Mouse (Mus musculus) frontal cortex, adult 2 months (tissue): Measurements from ENCODE around the gene Gm17606. TPM values are rescaled to one million over a fixed set of nuclear protein-coding genes. Genes with fewer than 3 reads are reported as not detected.
"Not testable (repeated sequence)": the region's sequence is repeated elsewhere in the genome, so short reads cannot be mapped to it uniquely, and the experiment has no call there.

Experiments
- DNase-seq, 2 experiments: peaks; one replicate each; pipeline ENCODE4 v3.0.0; 2022; ENCODE audit warnings: low spot score in 1 of 2; ENCODE audit errors: extremely low spot score in 1 of 2
- polyA plus RNA-seq: library from polyadenylated mRNA; depleted of rRNA; stranded (reverse); fragments of >200 nt; gene quantifications from 2 replicates; pipeline ENCODE4 v1.2.3, GENCODE M21; 2012; rRNA removed

Gene Gm17606
- polyA plus RNA-seq: not detected in 2 replicates

DNA sequence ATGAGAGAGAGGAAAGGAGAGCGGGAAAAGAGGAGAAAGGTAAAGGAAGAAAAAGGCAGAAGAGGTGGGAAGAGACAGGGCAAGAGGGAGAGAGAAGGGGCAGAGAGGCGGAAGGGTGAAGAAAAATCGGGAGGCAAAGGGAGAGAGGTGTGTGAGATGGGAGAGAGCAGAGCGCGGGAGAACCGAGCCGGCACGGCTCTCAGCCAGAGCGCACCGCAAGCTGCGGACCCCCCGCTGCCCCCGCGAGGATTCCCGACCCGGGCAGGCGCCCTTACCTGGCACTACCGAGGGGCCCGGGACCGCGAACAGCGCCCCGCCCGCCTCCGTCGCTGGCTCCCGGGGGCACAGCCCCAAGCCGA, at the start of gene Gm17606:
Gene Gm17606 (plus strand): TSS at position 7 of the 359 bp plus-strand sequence.
- no peak for DNase-seq

DNA sequence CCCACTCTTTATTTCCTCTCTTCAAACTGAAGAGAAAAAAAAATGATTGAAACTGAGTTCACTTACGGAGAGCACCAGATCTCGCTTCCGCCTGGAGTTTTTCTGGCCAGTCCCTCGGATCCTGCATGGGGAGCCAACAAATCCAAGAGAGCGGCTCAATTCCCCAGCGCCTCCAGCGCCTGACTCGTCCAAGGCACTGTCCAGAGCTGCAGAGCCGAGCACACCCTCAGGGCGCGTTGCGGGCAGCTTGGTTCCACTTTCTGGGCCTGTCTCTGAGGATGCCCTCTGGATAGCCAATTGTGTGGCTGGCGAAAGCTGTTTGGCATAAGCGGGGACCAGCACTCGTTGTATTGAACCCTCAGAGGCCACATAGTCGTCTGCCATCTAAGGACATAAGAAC, 49.7 kb upstream of the Gm17606 start:
- DNase-seq: no peak

DNA sequence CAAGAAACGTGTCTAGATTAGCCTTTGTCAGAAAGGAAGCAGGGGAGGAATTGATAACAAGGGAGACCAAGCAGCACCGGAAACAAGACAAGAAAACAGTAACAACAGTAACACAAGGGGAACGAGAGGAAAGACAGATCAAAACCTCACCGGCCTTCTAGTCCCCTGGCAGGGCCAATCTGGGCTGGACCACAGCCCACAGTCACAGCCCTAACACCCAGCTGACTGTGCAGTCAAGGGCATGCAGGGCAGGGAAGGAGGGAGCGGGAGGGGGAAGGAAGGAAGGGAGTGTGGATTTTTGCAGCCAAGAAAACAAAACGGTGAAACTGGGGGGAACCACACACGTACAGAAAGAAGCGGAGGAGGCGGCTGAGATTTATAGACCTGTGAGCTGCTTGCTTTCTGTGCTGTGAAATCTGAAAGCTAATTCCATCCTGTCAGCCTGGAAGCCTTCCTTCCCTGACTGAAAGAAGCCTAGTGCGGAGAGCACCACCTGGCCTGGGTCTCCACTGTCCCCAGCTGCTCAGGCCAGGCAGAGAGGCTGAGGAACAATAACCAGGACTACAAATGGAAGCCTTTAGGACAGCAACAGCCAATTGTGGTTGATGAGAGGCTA, 48.3 kb upstream of the Gm17606 start:
- DNase-seq: peak in 1 of 2 experiments; percentile 72

DNA sequence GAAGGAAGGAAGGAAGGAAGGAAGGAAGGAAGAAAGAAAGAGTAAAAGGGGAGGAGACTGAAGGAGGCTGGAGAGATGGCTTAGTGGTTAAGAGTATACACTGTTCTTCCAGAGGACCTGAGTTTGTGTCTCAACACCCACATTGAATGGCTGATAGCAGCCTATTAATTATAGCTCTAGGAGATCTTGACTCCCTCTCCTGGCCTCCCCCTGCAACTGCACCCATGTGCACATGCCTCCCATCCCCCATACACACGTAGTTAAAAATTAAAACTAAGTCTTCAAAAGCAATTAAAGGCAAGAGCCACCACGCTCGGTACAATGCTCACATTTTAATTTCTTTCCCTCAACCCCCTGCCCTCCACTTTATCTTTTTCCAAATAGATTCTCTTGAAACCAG, 46.7 kb upstream of the Gm17606 start:
- no peak for DNase-seq

DNA sequence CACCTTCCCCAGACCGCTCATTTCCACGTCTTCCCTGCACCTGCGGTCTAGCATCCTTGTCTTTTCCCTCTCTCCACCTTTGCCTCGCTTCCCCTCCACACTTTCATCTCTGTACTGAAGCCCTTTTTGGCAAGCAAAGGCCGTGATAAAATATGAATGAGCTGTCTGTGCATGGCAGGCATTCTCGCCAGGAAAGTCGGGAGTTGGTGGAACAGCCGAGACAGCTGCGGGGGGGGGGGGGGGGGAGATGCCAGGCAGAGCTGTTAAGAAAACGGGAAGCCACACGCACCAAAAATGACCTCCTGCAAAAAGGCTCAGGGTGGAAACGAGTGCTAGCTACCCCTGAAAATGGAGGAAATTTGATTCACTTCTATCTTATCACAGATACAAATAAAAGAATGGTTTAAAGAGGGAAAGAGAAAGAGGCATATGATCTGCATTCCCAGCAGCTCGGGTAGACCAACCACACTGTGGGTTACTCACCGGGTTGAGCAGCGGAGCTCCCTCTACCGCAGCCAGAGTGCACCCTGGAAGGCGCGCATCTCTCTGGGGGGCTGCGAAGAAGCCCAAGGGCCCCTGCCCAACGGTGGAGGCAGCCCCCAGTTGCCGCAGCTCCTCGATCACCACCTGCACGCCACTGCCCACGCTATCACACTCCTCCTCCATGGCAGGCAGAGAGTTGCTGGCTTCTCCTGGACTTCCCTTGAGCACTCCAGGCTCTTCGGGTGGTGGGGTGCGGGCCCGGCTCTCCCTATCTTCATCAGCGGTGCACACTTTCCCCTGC, 45.9 kb upstream of the Gm17606 start:
- peak in 1 of 2 experiments; percentile 70 for DNase-seq

DNA sequence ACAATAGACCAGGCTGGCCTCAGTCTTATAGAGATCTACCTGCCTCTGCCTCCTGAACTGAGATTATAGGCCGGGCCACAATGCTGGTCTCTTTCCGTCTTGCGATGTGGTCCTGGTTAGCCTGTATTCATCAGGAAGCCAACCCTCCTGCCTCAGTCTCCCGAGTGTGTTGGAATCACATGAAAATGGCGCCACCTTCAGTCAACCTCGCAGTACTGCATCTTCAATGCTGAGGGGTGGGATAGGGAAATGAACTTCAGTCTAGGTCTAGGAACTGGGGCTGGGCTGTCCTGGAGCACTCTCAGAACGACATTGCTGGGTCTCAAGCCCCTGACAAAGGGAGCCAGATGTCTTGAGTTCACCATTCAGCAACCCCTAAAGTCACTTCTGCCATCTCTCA, 43.7 kb upstream of the Gm17606 start:
- DNase-seq: no peak

DNA sequence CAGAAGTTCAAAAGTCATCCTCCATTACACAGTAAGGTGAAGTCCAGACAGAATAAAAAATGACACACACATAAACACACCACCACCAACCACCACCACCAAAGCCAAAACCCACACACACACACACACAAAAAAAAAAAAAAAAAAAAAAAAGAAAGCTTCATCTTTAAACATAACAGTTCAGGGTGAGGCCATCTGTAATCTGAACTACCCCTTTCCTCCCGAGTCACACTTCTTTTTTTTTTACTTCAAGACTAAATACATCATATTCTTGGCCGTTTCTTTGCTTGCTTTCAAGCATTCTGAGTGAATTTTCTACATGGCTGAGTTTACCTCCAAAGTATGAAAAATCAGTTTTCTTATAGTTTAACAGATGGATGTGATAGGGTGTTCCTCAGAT, 39.2 kb upstream of the Gm17606 start:
- DNase-seq: no peak

DNA sequence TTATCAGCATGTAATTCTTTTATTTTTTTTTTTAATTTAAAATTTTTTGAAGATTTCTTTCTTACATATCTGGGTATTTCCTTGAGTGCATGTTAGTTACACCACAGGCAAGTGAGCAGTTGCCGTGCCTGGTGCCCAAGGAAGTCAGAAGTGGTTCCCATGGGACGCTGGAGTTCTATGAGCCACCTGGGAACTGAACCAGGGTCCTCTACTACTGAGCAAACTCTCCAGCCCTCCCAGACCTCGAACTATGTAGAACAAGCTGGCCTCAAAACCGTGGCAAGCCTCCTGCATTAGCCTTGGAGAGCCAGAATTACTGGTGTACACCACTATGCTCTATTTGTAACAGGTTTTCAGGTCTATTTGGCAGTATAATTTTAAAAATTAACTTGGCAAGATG, 38.1 kb upstream of the Gm17606 start:
- no peak for DNase-seq

DNA sequence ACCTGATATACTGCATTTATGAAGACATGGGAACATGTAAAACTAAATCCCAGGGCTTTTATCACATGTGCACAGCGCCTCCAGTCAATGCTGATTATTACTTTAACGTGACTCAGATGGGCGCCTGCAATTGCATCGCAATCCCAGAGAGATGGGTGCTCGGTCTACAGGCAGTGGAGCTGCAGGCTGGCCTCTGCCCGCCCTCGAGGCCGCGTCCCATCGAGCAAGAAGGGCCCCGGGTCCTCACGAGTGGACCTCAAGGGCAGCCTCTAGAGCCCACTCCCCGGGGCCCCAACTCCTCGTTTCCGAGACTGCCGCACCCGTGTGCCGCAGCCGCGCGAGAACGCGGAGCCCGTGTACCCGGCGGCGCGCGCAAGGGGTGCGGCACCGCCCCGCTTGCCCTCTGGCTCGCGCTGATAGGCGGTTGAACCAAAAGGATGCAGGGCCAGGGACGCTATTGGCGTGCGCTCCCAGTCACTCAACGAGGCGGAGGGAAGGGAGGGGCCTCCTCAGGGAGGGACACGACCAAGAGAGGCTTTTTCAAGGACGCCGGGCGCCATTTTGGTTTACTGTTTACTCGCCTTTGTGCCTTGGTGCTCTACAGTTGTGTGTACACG, 37.6 kb upstream of the Gm17606 start:
- peak; percentile 92 to 97 for DNase-seq

DNA sequence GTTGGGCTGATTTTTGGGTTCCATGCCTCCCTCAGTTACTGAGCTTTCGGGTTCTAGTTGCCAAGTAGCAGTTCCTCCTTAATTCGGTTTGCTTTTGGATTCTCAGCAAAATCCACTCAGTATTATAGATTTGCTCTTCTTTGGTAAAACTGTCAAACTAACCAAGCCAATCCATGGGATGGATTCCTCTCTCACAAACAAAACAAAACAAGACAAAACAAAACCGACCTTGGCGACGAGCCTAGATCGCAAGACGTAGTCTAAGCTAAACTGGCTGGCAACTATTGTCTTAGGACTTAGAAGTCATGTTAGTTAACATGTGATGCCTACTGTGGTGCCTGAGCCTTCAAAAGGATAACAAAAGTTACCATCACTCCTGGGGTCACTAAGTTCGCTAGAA, 37.1 kb upstream of the Gm17606 start:
- DNase-seq: no peak

DNA sequence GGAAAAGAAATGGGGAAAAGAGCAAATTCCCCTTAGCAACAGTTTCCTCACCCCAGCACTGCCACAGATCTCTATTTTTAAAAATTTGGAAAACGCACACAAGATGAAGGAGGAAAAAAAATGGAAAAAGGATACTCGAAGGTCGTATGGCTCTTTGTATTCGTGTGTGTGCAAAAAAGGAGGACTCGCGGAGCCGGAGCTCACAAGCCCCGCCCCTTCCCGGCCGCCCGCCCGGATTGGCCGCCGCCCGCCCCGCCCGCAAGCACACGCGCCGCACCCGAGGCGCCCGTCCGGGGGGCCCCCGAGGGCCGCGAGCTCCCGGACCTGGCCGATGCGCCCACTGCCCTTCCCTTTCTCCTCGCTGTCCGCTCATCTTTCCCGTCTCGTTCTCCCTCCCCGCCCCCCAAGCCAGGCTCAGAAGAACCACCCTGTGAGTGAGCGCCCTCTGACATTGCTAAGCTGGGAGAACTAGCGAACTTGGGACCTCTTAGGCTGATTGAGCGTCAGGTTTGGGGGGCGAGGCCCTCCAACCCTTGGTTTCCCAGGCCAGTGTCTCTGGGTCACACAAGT, 34.9 kb upstream of the Gm17606 start, which contains the start of gene 4931414P19Rik:
Gene 4931414P19Rik (minus strand): TSS at position 242 of the 570 bp plus-strand sequence.
- DNase-seq: peak in 1 of 2 experiments; percentile 74

DNA sequence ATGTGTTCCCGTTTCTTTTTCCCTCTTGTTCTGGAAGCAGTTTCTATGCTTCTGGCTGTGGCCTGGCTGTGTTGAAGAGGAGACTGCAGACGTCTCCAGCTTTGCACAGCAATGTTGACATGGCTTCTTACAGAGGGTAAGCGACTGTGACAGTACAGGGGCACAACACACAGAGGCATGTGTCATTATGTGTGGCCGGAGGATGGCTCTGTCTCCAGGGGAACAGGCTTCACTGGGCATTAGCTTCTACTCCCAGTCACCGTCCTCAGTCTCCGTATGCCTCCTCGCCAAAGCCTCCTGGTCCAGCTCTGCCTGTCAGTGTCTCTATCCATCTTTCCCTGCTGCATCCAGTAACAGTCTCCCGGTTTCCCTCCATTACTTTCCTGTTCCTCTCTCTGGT, 33.5 kb upstream of the Gm17606 start:
- DNase-seq: no peak

DNA sequence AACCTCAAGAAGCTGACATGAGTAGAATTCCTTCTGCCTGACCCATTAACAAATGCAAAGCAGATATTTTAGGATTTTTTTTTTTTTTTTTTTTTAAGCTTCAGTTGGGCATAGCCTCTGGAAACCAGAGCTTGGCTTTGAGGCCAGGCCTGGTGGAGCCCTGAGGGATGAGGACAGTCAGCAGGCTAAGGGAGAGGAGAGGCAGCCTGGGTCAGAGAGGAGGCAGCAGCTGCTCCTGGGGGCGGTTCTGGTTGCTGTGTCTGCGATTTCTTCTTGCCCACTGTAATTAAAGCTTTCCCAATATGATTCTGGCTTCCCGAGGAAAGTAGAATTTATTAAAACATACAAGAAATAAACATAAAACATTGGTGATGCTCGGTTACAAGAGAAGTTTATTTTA, 31.5 kb upstream of the Gm17606 start:
- DNase-seq: no peak

DNA sequence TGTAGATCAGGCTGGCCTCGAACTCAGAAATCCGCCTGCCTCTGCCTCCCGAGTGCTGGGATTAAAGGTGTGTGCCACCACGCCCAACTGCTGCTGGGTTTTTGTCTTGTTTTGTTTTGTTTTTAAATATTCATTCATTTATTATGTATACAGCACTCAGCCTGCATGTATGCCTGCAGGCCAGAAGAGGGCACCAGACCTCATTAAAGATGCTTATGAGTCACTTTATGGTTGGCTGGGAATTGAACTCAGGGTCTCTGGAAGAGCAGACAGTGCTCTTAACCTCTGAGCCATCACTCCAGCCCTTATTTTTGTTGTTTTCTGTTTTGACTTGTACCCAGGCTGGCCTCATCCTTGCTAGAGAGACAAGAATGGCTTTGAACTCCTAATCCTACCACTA, 30.8 kb upstream of the Gm17606 start:
- DNase-seq: no peak

DNA sequence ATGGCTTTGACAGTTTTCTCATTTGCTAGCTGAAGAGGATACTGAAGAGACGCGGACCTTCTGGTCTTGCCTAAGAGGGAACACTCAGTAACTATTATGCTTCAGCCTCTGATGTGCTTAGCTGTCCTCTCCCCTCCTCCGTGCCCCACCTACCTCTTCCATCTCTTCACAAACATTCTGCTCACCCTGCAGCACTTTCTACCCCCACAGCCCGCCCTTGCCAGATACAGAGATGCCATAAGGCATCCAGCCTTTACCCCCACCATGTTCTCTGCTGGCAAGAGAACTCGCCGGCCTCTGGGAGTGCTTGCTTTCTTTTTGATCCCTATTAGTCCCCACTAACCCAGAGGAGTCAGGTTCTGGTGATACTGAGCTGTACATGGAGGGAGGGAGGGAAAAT, 30.1 kb upstream of the Gm17606 start:
- DNase-seq: peak; percentile 59 to 71

DNA sequence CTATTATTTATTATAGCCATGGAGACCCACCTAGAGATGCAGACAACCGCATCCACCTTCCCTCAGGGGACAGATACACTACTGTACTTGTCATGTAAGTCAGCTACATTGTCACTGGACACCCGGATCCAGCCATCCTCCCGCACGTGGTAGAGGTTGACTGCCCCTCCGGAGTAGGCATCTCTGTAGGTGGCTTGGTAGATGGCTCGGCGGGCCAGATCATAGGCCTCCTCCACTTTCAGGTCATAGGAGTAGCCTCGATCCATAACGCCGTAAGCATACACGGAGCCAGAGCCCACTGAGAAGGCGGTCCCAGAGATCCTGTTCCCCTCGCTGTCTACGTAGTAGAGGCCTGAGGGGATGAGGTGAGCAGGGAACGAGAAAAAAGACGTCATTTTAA, 26.6 kb upstream of the Gm17606 start:
- not testable (repeated sequence) for DNase-seq

DNA sequence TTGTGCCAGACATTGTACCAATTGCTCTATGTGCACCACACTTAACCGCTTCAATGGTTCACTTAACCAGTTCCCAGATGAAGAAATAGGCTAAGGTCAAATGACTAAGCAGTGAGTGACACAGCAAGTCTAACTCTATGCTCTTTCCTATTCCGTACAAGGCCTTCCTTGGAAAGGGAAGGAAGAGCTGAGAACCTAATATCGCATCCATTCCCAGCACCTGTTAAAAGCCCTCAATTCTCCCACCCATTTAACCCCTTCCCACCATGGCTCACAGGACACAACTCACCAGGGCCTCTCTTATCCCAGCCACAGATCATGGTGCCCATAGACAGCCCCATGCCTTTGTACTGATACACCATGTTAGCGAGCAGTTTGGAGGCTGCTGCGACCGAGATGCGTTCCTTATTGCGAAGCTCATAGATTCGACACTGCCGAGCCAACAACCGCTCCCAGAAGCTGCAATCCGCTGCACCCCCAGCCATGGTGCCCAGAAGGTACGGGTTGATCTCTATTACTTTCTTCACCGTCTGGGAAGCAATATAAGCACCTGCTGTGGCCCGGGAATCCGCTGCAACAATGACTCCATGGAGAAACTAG, 24.4 kb upstream of the Gm17606 start:
- DNase-seq: no peak

DNA sequence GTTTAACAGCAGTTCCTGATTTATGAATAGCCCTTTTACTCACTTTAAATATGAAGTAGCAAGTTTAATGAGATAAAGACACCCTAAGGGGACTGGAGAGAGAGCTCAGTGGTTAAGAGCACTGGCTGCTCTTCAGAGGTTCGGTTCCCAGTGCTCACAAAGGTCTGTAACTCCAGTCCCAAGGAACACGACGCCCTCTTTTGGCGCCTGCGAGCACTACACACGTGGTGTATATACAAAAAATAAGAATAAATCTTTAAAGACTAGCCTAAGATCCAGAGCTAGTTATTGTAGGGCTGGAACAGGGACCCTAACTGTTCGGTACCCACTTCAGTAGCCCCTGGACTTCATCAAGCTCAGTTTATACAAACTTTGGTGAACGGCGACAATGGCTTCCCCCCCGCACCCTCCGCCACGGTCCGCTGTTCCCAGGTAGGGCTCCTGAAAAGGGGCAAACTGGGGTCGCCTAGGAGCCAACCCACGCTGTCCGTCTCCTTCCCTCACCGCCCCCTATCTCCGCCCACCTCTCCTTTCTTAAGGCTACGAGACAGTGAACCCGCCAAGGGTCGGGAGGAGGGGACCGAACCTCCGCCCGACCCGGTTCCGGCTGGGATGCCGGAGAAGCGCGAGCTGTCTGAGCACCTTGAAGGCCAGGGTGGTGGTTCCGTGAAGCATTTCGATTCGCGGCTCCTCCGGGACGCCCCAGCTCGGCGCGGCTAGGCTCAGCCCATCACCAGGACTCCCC, 23.4 kb upstream of the Gm17606 start:
- no peak for DNase-seq

DNA sequence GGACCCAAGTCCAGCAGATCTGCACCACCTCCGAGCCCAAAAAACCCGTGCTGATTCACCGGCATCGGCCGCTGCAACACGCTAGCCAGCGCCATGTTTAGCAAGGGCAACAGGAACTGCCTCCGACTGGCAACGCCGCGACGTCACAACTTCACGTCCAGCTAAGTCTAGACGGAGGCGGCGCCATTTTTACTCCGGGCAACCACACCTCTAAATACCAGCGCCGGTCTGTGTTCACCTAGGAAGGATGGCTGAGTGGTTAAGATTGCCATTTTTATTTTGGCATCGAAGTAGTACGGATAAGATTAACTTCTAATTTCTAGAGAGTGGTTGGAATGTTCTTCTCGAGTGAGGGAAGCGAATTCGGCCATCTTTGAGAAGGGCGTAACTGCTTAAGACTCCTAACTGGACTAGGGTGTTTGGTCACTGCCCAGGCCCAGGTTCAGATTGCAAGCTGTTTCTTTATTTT, 22.8 kb upstream of the Gm17606 start, which contains the start of gene Psmb5:
Gene Psmb5 (minus strand): TSS at position 126 of the 469 bp plus-strand sequence.
- peak; percentile 83 to 89 for DNase-seq

DNA sequence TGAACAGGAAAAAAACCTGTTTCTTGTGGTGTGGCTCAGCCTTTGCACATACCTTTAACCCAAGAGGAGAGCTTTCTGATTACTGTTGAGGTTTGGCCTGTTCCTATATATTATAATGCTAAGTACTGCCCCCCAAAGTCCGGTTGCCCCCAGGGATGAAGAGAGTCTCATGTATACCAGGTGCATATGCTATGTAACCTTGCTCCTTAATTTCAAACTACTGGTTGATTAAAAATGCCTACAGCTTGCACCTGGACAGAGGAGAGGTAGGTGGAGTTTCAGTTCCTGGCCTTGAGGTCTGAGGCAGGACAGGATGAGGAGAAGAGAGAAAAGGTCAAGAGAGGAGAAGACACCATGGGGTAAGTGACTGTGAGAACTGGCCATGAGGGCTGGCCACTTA, 19.6 kb upstream of the Gm17606 start, which contains the start of gene Psmb11:
Gene Psmb11 (plus strand): TSS at position 301 of the 400 bp plus-strand sequence.
- no peak for DNase-seq
